Mouse (Mus musculus) erythroblast, embryonic 14.5 days (primary cell): ENCODE results near the gene Fev.

Experiments used
- GATA1 ChIP-seq: IDR thresholded peaks from 2 replicates; pipeline ENCODE4 v1.6.1; 2012; ENCODE audit warnings: low read length, inconsistent platforms, mixed read lengths
- TAL1 ChIP-seq: IDR thresholded peaks from 3 replicates; pipeline ENCODE4 v1.6.1; 2012; ENCODE audit warnings: low read length, inconsistent platforms, mixed read lengths

- TF ChIP-seq GATA1 (no peak), TAL1 (no peak)
Measured at GRCm38 (mm10) chr1:74848946-74849345, 36.3 kb downstream of the Fev start.
